Mouse (Mus musculus) liver, postnatal 0 days (tissue): ENCODE results near the gene Cyp2c23.

ENCODE experiments used
- CTCF ChIP-seq: sonication (generic); IDR thresholded peaks from 2 replicates; pipeline ENCODE4 v1.5.1; 2016; ENCODE audit warnings: antibody characterized with exemption, low read depth
- EP300 ChIP-seq: IDR thresholded peaks from 2 replicates; pipeline ENCODE4 v1.6.1; 2016; ENCODE audit warnings: antibody characterized with exemption, low read depth, mild to moderate bottlenecking

DNA sequence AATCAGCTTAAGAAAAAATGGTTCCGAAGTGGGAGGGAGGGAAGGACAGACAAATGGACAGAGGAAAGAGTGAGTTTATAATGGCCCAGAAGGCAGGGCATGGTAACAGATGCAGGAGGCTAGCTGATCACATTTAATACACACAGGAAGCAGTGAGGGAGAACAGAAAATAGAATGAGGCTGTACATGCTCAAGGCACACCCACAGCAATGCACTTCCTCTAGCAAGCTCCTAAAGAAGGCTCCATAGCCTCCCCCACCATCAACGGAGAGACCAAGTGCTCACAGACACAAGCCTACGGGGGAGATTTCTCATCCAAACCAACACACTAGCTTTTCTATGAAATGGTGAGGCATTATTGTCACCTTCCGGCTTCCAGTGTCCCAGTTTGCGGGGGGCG is 54.8 kb downstream of the Cyp2c23 start:
- TF ChIP-seq CTCF (no peak), EP300 (no peak)
